Mouse (Mus musculus): ENCODE results near the gene Mindy4b-ps. TPM values are rescaled to one million over a fixed set of nuclear protein-coding genes. Genes with fewer than 3 reads are reported as not detected.

Gene Mindy4b-ps
- polyA plus RNA-seq, 1 experiment from 2014 or later, result not detected

GRCm38 (mm10) chr3:58828366-58829153 lies 6.4 kb upstream of the Mindy4b-ps start:
- Histone ChIP-seq H3K9ac (ENCODE audit: low read depth, low read length) (no peak overlapping the region), H3K27me3 (replicated peaks; ENCODE audit: control insufficient read depth, insufficient read depth, low read length) (no peaks in the 10 kb centered on the region), H3K27ac (ENCODE audit: low read depth, low read length) (no peak overlapping the region), H3K36me3 (ENCODE audit: control insufficient read depth, insufficient read depth, low read length) (no peaks in the 10 kb centered on the region), H3K4me1 (replicated peaks; ENCODE audit: control insufficient read depth, insufficient read depth, low read length) (no peaks in the 10 kb centered on the region), H3K4me3 (ENCODE audit: low read depth, low read length) (no peak overlapping the region), H3K4me2 (no peak overlapping the region), H3K9me3 (ENCODE audit: control insufficient read depth, low read length) (no peaks in the 10 kb centered on the region)
- no peak for ATAC-seq (replicated peaks; ENCODE audit: low FRiP score)
- 81% methylated on average over 14 of the region's 14 CpGs for WGBS
- no peak for DNase-seq (ENCODE audit: low spot score)

GRCm38 (mm10) chr3:58826266-58826665 lies 4.2 kb upstream of the Mindy4b-ps start:
- DNase-seq (ENCODE audit: low spot score) (no peak), ATAC-seq (replicated peaks; ENCODE audit: low FRiP score) (no peak)
- no peak overlapping the region for H3K4me2 ChIP-seq
- H3K9me3 ChIP-seq (ENCODE audit: control insufficient read depth, low read length), result no peaks in the 10 kb centered on the region
- H3K36me3 ChIP-seq (ENCODE audit: control insufficient read depth, insufficient read depth, low read length), result no peaks in the 10 kb centered on the region
- H3K27me3 ChIP-seq (replicated peaks; ENCODE audit: control insufficient read depth, insufficient read depth, low read length), result no peaks in the 10 kb centered on the region
- H3K4me1 ChIP-seq (replicated peaks; ENCODE audit: control insufficient read depth, insufficient read depth, low read length), result no peaks in the 10 kb centered on the region
- H3K9ac ChIP-seq (ENCODE audit: low read depth, low read length), result no peak overlapping the region
- no peak overlapping the region for H3K4me3 ChIP-seq (ENCODE audit: low read depth, low read length)
- H3K27ac ChIP-seq (ENCODE audit: low read depth, low read length), result no peak overlapping the region
- 64% methylated on average over 4 of the region's 4 CpGs for whole genome bisulfite sequencing

GRCm38 (mm10) chr3:58817337-58817736 lies 4.8 kb downstream of the Mindy4b-ps start:
- Histone ChIP-seq H3K27ac (ENCODE audit: low read depth, low read length) (no peak overlapping the region), H3K4me1 (replicated peaks; ENCODE audit: control insufficient read depth, insufficient read depth, low read length) (no peaks in the 10 kb centered on the region), H3K4me3 (ENCODE audit: low read depth, low read length) (no peak overlapping the region), H3K4me2 (no peak overlapping the region), H3K36me3 (ENCODE audit: control insufficient read depth, insufficient read depth, low read length) (no peaks in the 10 kb centered on the region), H3K9ac (ENCODE audit: low read depth, low read length) (no peak overlapping the region), H3K9me3 (ENCODE audit: control insufficient read depth, low read length) (no peaks in the 10 kb centered on the region), H3K27me3 (replicated peaks; ENCODE audit: control insufficient read depth, insufficient read depth, low read length) (no peaks in the 10 kb centered on the region)
- no peak for ATAC-seq (replicated peaks; ENCODE audit: low FRiP score)
- DNase-seq (ENCODE audit: low spot score), result no peak
- WGBS, result 50% methylated on average over 6 of the region's 6 CpGs

GRCm38 (mm10) chr3:58814191-58814590 lies 7.9 kb downstream of the Mindy4b-ps start:
- no peaks in the 10 kb centered on the region for H3K36me3 ChIP-seq (ENCODE audit: control insufficient read depth, insufficient read depth, low read length)
- H3K27ac ChIP-seq (ENCODE audit: low read depth, low read length), result no peak overlapping the region
- H3K4me1 ChIP-seq (replicated peaks; ENCODE audit: control insufficient read depth, insufficient read depth, low read length), result no peaks in the 10 kb centered on the region
- WGBS, result 82% methylated on average over 3 of the region's 3 CpGs
- H3K4me2 ChIP-seq, result no peak overlapping the region
- H3K27me3 ChIP-seq (replicated peaks; ENCODE audit: control insufficient read depth, insufficient read depth, low read length), result no peaks in the 10 kb centered on the region
- no peak for ATAC-seq (replicated peaks; ENCODE audit: low FRiP score)
- no peak overlapping the region for H3K9ac ChIP-seq (ENCODE audit: low read depth, low read length)
- DNase-seq (ENCODE audit: low spot score), result no peak
- no peaks in the 10 kb centered on the region for H3K9me3 ChIP-seq (ENCODE audit: control insufficient read depth, low read length)
- H3K4me3 ChIP-seq (ENCODE audit: low read depth, low read length), result no peak overlapping the region

GRCm38 (mm10) chr3:58810353-58810752 lies 11.8 kb downstream of the Mindy4b-ps start:
- Histone ChIP-seq H3K4me1 (replicated peaks; ENCODE audit: control insufficient read depth, insufficient read depth, low read length) (no peaks in the 10 kb centered on the region), H3K4me3 (ENCODE audit: low read depth, low read length) (no peak overlapping the region), H3K27me3 (replicated peaks; ENCODE audit: control insufficient read depth, insufficient read depth, low read length) (no peaks in the 10 kb centered on the region), H3K27ac (ENCODE audit: low read depth, low read length) (no peak overlapping the region), H3K9ac (ENCODE audit: low read depth, low read length) (no peak overlapping the region), H3K4me2 (no peak overlapping the region), H3K9me3 (ENCODE audit: control insufficient read depth, low read length) (no peaks in the 10 kb centered on the region), H3K36me3 (ENCODE audit: control insufficient read depth, insufficient read depth, low read length) (no peaks in the 10 kb centered on the region)
- no peak for ATAC-seq (replicated peaks; ENCODE audit: low FRiP score)
- DNase-seq (ENCODE audit: low spot score), result no peak
- WGBS, result 59% methylated on average over 11 of the region's 11 CpGs

GRCm38 (mm10) chr3:58809111-58809915 lies 12.8 kb downstream of the Mindy4b-ps start:
- WGBS, result 62% methylated on average over 12 of the region's 12 CpGs
- DNase-seq (ENCODE audit: low spot score), result no peak
- no peak overlapping the region for H3K4me2 ChIP-seq
- H3K9ac ChIP-seq (ENCODE audit: low read depth, low read length), result no peak overlapping the region
- H3K9me3 ChIP-seq (ENCODE audit: control insufficient read depth, low read length), result no peaks in the 10 kb centered on the region
- H3K4me3 ChIP-seq (ENCODE audit: low read depth, low read length), result no peak overlapping the region
- no peaks in the 10 kb centered on the region for H3K27me3 ChIP-seq (replicated peaks; ENCODE audit: control insufficient read depth, insufficient read depth, low read length)
- no peaks in the 10 kb centered on the region for H3K36me3 ChIP-seq (ENCODE audit: control insufficient read depth, insufficient read depth, low read length)
- no peaks in the 10 kb centered on the region for H3K4me1 ChIP-seq (replicated peaks; ENCODE audit: control insufficient read depth, insufficient read depth, low read length)
- no peak for ATAC-seq (replicated peaks; ENCODE audit: low FRiP score)
- no peak overlapping the region for H3K27ac ChIP-seq (ENCODE audit: low read depth, low read length)

GRCm38 (mm10) chr3:58808636-58809035 lies 13.5 kb downstream of the Mindy4b-ps start:
- no peak overlapping the region for H3K4me3 ChIP-seq (ENCODE audit: low read depth, low read length)
- no peak overlapping the region for H3K27ac ChIP-seq (ENCODE audit: low read depth, low read length)
- 93% methylated on average over 5 of the region's 5 CpGs for WGBS
- H3K4me2 ChIP-seq, result no peak overlapping the region
- no peak for ATAC-seq (replicated peaks; ENCODE audit: low FRiP score)
- H3K9me3 ChIP-seq (ENCODE audit: control insufficient read depth, low read length), result no peaks in the 10 kb centered on the region
- DNase-seq (ENCODE audit: low spot score), result no peak
- H3K9ac ChIP-seq (ENCODE audit: low read depth, low read length), result no peak overlapping the region
- no peaks in the 10 kb centered on the region for H3K4me1 ChIP-seq (replicated peaks; ENCODE audit: control insufficient read depth, insufficient read depth, low read length)
- H3K36me3 ChIP-seq (ENCODE audit: control insufficient read depth, insufficient read depth, low read length), result no peaks in the 10 kb centered on the region
- no peaks in the 10 kb centered on the region for H3K27me3 ChIP-seq (replicated peaks; ENCODE audit: control insufficient read depth, insufficient read depth, low read length)

GRCm38 (mm10) chr3:58804745-58805144 lies 17.4 kb downstream of the Mindy4b-ps start:
- no peaks in the 10 kb centered on the region for H3K4me1 ChIP-seq (replicated peaks; ENCODE audit: control insufficient read depth, insufficient read depth, low read length)
- H3K4me2 ChIP-seq, result no peak overlapping the region
- no peak overlapping the region for H3K27ac ChIP-seq (ENCODE audit: low read depth, low read length)
- no peaks in the 10 kb centered on the region for H3K9me3 ChIP-seq (ENCODE audit: control insufficient read depth, low read length)
- no peaks in the 10 kb centered on the region for H3K36me3 ChIP-seq (ENCODE audit: control insufficient read depth, insufficient read depth, low read length)
- DNase-seq (ENCODE audit: low spot score) (no peak), ATAC-seq (replicated peaks; ENCODE audit: low FRiP score) (no peak)
- WGBS, result 83% methylated on average over 6 of the region's 6 CpGs
- no peak overlapping the region for H3K9ac ChIP-seq (ENCODE audit: low read depth, low read length)
- no peaks in the 10 kb centered on the region for H3K27me3 ChIP-seq (replicated peaks; ENCODE audit: control insufficient read depth, insufficient read depth, low read length)
- H3K4me3 ChIP-seq (ENCODE audit: low read depth, low read length), result no peak overlapping the region
